Mouse (Mus musculus): ENCODE results near the gene Ezh1. TPM values are rescaled to one million over a fixed set of nuclear protein-coding genes. Genes with fewer than 3 reads are reported as not detected.

Ezh1 gene
- total RNA-seq, 1 experiment from 2014 or later: 42.6 TPM

DNA sequence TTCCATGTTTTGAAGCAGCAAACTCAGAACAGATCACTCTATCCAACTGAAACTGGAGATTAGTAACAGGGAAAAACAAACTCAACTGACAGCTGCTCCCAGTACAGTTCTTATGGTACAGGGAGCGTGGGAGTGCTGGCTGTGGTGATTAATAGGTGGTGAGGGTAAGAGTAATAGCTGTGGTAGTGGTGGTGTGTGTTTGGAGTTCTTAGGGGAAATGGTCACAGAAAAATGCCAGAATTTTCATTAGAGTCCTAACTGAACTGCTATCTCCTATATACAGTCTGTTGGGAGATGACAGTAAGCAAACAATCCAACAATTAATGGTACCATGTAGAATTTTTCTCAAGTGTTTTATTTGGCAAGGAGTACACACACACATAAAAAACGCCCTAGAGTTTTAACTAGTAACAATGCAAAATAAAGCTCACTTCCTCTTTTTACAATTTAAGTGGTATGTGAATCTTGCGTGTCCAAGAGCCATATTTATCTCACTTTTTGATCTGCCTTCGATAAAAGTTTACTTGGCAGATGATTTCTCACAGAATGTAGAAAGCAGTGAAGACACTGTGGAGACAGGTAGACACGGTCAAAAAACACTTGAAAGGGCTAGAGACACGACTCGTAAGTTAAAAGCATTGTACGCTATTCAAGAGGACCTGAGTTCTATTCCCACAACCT lies 4.8 kb downstream of the Ezh1 start:
- no peak for ATAC-seq (replicated peaks; ENCODE audit: insufficient number of reproducible peaks, low FRiP score, low TSS enrichment, poor library complexity, severe bottlenecking)

DNA sequence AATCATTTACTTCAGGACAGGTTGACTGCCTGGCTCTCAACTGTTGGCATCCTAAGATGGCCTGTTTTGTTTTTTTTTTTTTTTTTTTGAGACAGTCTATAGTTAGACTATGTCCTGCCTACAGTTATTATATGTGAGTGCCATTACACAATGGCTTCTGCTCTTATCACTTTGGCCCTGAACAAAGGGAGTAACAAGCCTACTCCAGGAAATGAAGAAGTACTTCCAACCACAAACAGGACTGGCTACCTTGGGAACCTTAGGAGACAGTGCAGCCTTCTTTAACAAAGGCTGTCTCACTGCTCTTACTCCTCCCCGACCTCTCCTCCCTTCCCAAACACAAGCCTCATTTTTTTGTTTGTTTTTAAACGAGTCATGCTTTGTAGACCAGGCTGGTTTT lies 5.4 kb downstream of the Ezh1 start:
- no peak for ATAC-seq (replicated peaks; ENCODE audit: insufficient number of reproducible peaks, low FRiP score, low TSS enrichment, poor library complexity, severe bottlenecking)

DNA sequence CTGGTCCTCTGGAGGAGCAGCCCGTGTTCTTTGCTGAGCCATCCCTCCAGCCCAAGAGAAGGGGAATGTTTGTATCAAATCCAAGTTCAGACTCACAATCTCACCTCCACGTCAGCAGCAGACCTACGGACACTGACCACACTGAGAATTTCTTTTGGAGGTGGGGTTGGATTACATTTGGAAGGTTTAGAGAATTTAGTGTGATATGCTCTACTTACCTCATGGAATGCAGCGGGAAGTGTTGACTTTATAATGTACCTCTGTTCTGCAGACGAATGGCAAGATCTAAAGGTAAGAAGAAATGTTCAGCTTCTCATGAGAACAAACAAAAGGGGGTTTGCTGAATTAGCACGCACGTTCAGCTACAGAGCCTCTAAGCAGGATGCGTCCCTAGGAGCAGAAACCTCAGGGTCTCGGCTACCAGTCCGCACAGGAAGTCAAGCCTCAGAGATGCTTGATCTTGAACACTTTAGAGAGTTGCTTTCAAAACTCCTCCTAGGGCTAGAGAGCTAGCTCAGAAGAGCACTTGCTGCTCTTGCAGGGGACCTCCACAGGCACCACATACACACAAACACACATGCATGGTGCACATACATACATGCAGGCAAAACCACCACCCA lies 7.7 kb downstream of the Ezh1 start:
- no peak for ATAC-seq (replicated peaks; ENCODE audit: insufficient number of reproducible peaks, low FRiP score, low TSS enrichment, poor library complexity, severe bottlenecking)

DNA sequence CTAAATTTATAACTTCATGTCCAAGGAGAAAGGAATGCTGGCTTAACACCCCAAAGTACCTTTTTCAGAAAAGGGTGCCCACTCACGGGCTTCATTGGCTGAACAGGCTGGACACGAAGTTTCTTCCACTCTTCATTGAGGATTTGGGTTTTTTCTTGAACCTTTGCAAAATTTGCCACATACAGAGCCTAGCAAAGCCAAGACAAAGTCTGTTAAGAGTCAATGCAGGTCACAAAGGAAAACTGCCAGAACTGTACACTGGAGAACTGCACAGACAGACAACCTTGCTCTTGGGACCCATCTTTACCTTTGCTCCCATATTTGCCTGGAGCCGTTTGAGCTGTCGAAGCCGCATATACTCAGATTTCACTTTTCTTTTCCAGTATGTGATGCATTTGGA lies 9.3 kb downstream of the Ezh1 start:
- no peak for ATAC-seq (replicated peaks; ENCODE audit: insufficient number of reproducible peaks, low FRiP score, low TSS enrichment, poor library complexity, severe bottlenecking)

DNA sequence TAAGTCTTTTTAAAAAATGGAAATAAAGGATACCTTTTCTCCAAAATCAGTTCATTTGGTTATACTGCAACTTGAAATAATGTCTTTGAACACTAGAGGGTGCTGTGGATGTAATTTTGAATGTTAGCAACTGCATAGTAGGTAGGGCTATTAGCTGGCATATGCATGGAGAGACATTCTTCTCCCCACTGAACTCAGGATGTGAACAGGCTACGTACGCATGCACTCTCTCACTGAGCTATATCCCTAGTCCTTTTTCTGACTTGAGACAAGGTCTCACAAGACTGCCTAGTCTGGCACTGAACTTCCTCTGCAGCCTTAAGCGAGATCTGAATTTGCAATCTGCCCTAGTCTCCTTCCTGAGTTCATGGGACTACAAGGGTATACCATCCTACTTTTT lies 14.3 kb downstream of the Ezh1 start:
- peak; percentile 87 for ATAC-seq (replicated peaks; ENCODE audit: insufficient number of reproducible peaks, low FRiP score, low TSS enrichment, poor library complexity, severe bottlenecking)

DNA sequence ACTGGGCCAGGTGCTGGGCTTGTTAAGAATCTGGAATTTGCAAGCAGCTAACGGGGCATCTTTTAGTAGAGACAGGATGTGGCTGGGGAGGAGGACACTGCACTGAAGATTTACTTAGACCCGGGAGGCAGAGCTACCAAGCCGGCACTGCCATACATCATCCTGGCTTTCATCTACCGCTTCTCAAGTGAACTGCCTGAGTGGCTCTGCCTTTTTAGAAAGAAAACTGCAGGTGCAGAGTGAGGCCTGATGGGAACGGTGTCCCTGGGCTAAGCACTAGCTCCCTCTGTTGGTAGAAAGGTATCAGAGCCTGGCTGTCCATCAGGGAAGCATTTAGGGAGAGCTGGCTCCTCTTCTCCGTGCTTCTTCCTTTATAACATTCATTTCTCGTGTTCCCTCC lies 25.3 kb downstream of the Ezh1 start:
- ATAC-seq (replicated peaks; ENCODE audit: insufficient number of reproducible peaks, low FRiP score, low TSS enrichment, poor library complexity, severe bottlenecking): no peak

DNA sequence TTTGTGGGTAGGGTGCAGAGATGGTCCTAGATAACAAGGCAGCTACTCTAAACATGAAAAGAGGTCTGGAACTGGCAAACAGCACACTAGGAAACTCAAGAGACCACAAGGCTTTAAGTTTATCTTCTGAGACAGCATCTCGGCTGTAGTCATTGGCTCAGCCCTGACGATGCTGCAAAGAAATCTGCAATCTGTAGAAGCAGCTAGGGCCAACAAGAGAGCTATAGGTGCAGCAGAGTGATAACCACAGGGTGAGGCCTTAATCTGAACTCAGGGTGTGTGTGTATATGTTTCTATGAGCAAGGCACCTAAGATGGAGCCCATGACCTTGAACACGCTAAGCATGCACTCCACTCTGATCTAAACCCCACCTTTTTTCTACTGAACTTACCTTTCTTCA lies 26.7 kb downstream of the Ezh1 start:
- ATAC-seq (replicated peaks; ENCODE audit: insufficient number of reproducible peaks, low FRiP score, low TSS enrichment, poor library complexity, severe bottlenecking): no peak

DNA sequence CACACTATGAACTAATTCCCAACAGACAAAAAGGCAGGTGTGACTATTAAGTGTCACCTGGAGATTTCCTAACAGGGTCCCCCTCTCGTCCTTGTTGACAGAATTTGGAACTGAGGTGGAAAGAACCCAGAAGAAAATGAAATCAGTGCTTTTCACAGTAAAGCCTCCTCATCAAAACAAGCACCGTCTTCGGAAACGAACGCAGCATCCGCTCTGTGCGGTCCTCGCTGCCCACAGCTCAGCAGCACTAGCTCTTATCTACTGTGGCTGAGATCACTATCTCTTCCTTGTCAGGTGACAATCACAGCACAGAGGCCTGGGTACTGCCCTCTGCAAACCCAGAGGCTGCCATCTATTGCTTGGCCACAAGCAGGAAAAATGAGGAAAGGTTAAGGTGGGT lies 30.1 kb downstream of the Ezh1 start:
- no peak for ATAC-seq (replicated peaks; ENCODE audit: insufficient number of reproducible peaks, low FRiP score, low TSS enrichment, poor library complexity, severe bottlenecking)

DNA sequence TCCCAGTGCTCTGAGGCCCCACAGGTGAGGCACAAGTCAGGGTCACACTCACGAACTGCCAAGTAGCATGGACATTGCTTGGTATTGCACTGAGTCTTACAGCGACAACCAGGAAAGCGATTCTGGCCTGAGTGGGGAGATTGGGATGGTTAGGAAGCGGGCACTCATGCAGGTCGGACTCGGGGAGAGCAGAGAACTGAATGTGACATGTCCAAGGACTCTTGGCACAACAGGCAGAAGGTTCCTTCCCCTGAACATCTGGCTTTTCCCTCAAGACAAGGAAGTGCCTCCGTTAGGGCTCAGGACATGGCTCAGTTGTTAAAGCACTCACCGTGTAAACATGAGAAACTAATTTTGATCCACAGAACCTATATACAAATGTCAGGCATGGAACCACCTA lies 30.7 kb downstream of the Ezh1 start:
- ATAC-seq (replicated peaks; ENCODE audit: insufficient number of reproducible peaks, low FRiP score, low TSS enrichment, poor library complexity, severe bottlenecking): no peak

DNA sequence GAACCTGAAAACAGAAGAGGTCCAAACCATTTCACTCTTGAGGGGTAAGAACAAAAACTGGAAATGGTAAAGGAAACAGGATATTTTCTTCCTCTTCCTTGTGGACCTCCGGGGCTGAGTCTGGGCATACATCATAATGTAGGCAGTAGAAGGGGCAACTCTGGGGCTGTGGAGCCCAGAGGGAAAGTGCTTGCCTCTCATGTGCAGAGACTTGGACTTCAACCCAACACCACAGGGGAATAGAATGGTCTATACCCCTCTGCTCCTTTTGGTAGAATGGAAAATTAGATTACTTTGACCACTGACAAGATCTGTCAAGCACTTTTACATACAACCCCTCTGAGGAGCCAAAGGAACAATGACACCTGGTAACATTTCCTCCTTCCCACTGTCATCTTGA lies 31.2 kb downstream of the Ezh1 start:
- no peak for ATAC-seq (replicated peaks; ENCODE audit: insufficient number of reproducible peaks, low FRiP score, low TSS enrichment, poor library complexity, severe bottlenecking)

DNA sequence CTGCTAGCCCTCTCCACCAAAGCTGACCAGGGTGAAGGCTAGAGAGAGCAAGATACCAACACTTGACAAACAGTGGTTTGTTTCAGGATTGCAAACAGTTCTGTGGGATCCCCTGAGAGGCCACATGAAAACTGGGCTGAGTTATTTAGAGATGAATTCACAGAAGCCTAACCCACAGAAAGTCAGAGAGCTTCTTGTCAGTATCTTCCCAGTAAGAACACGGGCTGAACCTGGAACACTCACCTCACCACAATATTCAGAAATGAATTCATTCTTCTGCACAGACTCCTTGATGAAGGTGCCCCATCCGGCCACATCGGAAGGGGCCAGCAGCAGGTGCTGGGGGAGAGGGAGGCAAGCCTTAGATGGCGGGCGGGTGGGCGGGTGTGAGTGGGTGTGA lies 31.6 kb downstream of the Ezh1 start:
- no peak for ATAC-seq (replicated peaks; ENCODE audit: insufficient number of reproducible peaks, low FRiP score, low TSS enrichment, poor library complexity, severe bottlenecking)

DNA sequence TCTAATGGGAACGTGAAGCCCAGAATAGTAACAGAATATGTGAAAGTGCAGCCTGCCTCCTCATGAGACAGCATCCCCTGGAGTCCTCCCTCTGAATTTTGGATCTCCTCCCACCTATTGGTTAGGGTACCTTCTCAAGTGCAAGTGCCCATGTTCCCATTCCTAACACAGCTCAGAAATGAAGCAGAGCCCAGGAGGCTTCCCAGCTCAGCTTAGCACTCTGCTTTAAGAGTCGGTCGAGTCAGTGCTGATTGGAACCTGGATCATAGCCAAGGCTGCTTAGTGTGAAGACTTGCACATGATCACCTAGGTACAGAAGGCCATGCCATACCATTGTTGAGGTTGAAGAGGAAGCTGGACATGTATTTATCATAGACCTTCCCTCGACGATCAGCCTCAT lies 32.1 kb downstream of the Ezh1 start:
- ATAC-seq (replicated peaks; ENCODE audit: insufficient number of reproducible peaks, low FRiP score, low TSS enrichment, poor library complexity, severe bottlenecking): no peak

DNA sequence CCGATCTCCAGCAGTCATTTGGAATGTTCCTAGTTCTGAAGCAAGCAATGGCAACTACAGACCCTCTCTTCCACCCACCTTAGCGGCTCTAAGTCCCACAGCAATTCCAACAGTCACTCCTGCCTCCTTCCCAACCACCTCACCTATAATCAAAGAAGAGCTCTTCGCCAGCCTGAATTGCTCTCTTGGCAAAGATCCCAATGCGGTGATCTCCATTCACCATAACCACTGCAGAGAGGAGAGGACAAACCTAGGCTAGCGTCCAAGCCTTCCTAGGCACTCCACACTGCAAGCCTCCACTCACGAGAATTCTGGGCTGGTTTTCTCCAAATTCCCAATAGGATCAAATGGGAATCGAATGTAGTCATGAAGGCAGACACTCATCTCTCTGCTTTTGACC lies 33.2 kb downstream of the Ezh1 start:
- ATAC-seq (replicated peaks; ENCODE audit: insufficient number of reproducible peaks, low FRiP score, low TSS enrichment, poor library complexity, severe bottlenecking): no peak

DNA sequence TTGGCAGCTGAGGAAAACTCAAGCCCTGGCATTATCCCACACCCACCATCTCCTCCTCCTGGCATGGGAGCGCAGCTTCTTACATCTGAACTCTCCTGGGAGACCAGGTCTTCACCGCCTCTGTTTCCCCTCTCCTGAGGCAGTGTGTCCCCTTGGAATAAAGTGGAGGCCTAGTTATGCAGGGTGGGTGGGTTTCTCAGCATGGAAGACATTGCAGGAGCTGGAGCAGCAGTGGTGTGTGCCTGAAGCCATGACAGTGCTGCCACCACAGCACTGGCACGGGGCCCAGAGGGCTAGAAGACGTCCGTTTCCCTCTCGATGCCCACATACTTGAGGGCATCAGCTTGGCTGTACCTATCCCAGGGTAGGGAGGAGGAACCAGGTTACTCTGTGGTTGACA lies 33.6 kb downstream of the Ezh1 start:
- no peak for ATAC-seq (replicated peaks; ENCODE audit: insufficient number of reproducible peaks, low FRiP score, low TSS enrichment, poor library complexity, severe bottlenecking)

DNA sequence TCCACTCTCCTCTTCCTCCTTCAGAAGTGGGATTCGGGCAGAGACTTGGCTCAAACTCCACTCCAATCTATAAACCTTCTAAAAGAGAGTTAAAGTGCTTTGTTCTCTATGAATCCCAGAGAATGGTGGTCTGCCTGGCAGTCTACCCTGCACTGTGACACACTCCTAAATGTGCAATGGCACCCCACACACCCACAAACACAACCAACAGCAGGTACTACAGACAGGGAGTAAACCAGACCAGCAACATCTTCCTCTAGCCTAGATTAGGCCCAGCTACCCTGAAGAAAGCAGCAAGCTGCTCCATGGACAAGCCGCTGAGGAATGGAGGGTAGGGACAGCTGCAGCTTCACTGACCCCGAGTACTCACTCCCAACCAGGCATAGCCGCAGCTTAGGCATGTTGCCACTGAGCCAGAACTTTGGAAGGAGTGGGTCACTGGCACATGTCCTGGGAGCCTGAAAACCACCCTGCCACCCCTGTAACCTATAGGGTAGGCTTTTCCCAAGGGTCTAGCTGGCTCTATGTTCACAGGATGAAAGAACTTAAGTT lies 34.3 kb downstream of the Ezh1 start:
- ATAC-seq (replicated peaks; ENCODE audit: insufficient number of reproducible peaks, low FRiP score, low TSS enrichment, poor library complexity, severe bottlenecking): no peak

DNA sequence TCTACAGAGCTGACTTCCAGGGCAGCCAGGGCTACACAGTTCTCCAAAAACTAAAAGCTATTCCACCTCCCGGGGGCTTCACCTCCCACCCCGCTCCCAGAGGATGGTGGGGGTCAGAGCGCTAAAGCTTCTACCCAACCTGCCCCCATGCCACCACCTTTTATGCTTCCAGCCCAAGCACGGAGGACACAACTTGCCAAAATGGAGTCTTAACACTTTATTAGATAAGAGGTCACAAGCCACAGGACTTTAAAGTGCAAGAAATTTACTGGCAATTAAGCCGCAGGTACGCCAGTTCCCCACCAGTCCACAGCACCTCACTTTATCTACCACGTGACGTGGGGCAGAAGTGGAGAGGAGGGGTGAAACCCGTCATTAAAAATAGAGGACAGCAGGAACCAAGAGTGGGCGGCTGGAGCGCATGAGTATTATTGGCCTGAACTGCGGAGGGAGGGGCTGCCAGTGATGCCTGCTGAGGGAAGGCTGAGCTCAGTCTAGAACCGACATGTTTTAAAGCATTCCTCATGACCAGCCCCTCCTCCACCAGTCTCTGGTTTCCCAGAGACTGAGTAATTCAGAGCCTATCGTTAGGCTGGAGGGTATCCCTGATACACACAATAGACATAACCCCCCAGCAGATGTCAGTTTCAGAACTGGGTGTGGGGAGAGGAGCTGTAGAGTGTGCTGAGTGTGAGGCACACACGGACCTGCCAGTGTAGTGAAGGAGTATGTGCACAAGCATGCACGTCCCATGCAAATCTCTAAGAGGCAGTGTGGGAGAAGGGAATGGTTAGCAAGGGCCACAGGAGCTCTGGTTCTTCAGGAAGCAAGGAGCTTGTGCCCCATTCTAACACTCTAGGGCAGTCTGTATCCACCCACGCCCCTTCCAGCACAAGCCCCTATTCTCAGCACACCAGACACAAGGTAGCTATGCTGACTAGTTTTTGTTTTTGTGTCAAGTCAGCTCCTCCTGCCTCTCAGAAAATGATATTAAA lies 35.1 kb downstream of the Ezh1 start:
- ATAC-seq (replicated peaks; ENCODE audit: insufficient number of reproducible peaks, low FRiP score, low TSS enrichment, poor library complexity, severe bottlenecking): no peak

DNA sequence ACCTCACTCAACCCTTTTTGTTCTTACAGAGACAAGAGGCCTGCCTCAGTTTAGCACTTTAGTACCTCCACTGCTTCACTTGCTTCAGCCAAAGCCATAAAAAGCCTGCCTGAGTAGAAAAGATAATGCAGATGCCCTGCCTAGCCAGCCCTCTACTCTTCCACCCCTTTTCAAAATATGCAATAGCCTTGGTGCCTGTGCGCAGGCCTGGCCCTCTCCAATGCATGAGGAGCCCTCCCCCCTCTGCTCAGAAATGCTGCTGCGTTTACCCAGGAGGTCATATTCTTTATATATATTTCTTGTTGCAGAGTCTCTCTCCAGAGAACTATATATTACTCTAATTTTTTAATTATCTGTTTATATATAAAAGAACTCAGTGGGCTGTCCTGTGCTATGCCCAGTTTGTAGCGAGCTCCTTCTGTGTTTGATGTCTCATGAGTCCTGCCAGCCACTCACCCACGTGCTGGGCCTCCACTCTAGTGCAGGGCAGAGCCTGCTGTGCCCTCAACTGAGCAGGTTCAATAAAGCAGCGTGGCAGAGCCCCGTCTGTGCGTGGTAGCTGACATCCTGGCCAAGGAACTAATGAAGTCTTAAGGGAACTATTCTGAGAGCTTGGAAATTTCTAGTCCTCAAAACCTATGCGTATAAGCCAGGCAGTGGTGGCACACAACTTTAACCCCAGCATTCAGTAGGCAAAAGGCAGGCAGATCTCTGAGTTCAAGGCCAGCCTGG lies 35.9 kb downstream of the Ezh1 start:
- no peak for ATAC-seq (replicated peaks; ENCODE audit: insufficient number of reproducible peaks, low FRiP score, low TSS enrichment, poor library complexity, severe bottlenecking)

DNA sequence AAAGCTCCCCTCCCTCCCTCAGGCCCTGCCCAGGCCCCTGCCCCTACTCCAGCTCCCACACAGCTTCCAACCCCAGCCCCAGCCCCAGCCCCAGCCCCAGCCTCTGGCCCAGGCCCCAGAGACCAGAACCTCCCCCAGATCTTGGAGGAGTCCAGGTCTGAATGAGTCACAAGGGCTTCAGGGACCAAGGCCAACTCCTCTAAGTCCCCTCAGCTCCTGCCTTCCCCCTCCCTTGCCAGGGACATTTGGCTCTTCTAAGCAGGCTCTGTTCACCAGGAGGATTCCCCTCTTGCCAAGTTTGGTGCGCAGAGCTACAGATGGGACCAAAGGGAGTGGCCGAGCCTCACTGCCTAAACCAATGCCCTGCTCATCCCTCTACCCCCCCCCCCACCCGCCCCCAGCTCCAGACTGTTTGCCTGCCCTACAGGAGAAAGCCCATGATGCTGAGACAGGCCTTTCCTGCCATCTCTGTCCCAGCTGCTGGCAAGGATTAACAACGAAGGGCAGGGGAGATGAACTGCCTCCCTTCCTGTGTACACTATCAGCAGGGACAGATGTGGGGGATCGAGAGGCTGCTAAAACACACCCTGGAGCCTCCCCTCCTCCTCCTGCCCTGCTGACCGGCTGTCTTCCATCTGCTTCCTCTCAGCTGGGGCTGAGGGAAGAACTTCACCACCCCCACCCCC lies 36.6 kb downstream of the Ezh1 start:
- ATAC-seq (replicated peaks; ENCODE audit: insufficient number of reproducible peaks, low FRiP score, low TSS enrichment, poor library complexity, severe bottlenecking): no peak

Measured in monocyte, adult 5-6 weeks (primary cell).